Mouse (Mus musculus): ENCODE results near the gene Unc5a. TPM values are rescaled to one million over a fixed set of nuclear protein-coding genes. Genes with fewer than 3 reads are reported as not detected.

Unc5a gene
- total RNA-seq, 4 experiments from 2014 or later, result 86.2 to 95.5 (median 94.0) TPM

DNA sequence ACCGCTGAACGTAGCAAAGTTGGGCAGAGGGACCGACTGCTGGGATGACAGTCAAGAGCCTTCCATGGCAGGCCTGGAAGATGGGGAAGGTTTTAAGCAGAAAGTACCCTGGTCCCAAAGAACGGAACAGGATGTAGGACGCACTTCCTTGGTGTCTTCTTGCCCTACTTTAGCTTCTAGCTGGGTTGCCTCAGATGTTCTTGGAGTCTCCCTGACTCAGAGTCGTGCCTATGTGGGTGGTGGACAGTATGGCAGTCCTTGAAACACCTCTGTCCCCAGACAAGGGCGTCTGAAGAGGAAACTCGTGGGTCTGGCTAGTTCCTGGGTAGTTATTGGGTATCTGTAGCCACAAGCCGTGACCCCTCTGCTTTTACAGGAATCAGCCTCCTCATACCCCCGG is 52.9 kb downstream of the Unc5a start:
- DNase-seq (ENCODE audit: low spot score in 2 of 2), result peak in 1 of 2 experiments; percentile 57

GRCm38 (mm10) chr13:55004646-55005045 is 55.4 kb downstream of the Unc5a start:
- DNase-seq (ENCODE audit: low spot score in 2 of 2), result no peak

GRCm38 (mm10) chr13:55005691-55006414 is 56.6 kb downstream of the Unc5a start:
- DNase-seq (ENCODE audit: low spot score in 2 of 2), result no peak

DNA sequence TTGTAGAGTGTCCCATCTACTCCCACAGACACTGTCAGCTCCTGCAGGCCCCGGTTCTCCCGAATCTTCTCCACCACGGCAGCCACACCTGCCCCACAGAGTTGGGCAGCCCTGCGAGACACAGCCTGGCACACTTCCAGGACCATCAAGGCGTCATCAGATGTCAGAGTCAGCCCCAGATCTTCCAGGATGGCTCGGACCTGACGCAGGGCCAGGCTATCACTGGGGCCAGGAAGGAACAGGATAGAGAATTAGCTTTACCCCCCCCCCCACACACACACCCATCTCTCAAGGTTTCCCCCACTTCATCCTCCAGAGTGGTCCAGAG is 57.2 kb downstream of the Unc5a start:
- no peak for DNase-seq (ENCODE audit: low spot score in 2 of 2)

- no peak for DNase-seq (ENCODE audit: low spot score in 2 of 2)
Measured at GRCm38 (mm10) chr13:55008589-55008988, 59.4 kb downstream of the Unc5a start.

DNA sequence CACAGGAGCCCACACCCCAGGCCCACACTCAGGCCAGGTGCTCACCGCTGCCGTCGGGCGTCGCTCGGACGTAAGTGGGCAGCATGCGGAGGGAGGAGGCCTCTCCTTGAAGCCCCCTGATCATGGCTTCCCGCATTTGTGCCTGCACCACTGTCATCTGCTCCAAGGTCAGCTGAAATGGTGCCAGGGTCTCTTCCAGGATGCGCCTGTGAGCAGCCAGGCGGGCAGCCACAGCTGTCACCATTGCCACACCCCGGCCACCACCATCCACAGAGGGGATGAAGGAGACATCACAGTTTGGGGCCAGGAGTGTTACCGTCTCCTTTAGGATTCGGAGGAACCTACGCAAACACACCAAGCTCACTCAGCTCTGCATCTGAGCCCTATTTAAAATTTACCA is 61.9 kb downstream of the Unc5a start:
- no peak for DNase-seq (ENCODE audit: low spot score in 2 of 2)

DNA sequence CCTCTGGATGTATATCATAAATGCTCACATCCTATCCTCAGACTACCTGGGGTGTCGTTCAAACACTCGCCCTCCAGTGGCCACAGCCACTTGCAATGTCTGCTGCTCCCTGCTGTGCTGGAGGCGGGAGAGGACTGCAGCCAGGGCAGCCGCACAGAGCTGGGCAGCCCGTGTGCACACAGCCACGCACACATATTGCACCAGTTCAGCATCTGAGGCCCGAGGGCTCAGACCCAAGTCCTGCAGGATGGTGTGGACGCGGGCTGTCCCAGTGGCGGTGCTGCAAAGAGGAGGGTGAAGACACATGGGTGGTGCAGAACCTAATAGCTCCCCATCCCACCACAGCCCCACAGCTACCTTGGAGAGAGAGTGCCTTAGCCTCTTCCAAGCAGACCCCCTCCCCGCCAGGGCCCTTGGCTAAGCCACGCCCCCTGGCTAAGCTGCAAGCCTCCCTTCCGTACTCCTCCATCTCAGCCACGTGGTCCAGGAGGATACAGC is 62.8 kb downstream of the Unc5a start:
- no peak for DNase-seq (ENCODE audit: low spot score in 2 of 2)

GRCm38 (mm10) chr13:55013702-55014344 is 64.6 kb downstream of the Unc5a start:
- DNase-seq (ENCODE audit: low spot score in 2 of 2), result no peak

- no peak for DNase-seq (ENCODE audit: low spot score in 2 of 2)
Measured at GRCm38 (mm10) chr13:55014451-55014850, 65.2 kb downstream of the Unc5a start.

DNA sequence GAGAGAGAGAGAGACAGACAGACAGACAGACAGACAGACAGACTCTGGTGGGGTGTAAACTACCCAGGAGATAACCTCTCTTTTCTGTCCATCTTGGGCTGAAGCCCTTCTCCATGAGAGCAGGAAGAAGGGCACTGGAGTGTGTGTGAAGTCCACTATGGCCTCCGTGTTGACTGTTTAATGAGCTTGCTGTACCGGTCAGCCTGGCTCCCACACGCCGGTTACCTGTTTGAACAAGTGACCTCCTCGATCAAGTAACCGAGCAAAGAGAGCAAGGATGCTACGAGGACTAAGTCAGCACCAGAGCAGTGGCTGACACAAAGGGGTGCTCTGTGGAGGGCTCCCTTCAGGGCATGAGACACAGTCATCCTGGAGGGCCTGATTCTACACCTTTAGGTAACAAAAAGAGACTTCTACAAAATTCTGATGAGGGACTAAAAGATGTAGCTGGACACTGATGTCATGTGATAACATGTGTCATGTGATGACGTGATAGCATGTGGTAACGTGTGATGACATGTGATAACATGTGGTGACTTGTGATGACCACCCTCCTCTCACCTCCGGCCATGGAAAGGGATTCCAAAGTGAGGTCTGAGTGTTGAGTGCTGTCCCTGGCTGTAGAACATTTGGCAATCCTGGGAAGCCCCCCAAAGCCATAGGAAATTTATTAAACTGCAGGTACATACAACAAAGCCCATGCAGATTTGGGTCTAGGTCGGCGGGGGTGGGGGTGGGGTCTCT is 68.1 kb downstream of the Unc5a start:
- DNase-seq (ENCODE audit: low spot score in 2 of 2), result no peak

DNA sequence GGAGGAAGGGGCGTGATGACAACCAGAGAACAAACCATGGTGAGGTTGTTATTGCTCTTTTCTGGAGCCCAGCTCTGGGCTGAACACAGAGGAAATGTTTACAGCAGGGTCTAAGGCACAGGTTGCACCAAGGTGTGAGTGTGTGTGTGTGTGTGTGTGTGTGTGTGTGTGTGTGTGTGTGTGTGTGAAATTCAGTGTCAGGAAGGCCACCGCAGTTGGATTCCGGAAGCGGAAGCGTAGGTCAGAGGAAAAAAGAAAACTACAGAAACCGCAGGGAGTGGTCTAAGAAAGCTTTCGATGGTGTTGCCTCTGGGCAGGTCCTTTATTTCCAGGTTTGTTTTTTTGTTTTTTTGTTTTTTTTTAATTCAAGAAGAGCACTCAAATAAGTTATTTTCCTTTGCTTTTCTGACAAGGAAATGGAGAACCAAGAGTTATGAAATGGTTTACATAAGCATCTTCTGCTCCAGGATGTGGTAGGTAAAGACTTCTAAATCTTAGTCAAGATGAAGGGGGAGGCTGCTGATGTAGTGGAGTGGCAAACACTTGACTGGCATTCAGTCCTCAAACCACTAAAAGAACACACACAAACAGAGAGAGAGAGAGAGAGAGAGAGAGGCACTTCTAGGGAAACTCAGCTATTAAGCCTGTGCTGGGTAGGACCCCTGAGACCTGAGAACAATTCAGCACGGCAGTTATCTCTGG is 68.8 kb downstream of the Unc5a start:
- DNase-seq (ENCODE audit: low spot score in 2 of 2), result no peak

DNA sequence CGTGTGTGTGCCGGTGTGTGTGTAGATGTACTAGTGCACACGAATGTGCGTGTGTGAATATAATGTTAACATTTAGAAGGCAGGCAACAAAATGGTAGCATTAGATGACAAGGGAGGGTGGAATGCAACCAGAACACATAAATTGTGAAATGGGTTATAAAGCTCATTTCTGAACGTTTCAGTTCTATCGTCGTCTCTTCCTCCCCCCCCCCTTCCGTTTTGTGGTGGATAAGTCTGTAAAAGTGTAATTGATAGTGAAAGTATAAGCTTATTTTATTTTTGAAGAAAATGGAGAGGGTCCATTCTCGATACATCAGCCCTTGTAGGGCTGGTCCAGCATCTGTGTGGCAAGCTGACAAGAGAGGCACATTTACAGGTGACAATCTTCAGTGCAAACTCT is 69.5 kb downstream of the Unc5a start:
- DNase-seq (ENCODE audit: low spot score in 2 of 2), result no peak

DNA sequence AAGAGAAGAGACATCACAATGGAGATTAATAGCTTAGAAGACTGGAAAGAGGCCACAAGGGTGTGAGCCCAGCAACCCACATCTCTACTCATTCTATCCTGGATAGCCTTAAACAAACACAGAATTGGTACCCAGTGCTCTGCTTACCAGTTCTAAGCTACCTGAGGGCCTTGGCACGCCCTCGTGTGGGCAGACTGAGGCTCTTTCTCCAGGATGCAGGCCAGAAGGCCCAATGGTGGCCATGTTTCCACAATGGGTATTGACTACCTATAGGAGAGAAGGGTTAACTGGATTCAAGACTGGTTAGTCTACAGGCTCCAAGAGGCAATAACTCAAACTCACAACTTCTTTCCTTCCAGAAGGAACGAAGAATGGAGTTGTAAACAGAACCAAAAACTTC is 70.0 kb downstream of the Unc5a start:
- no peak for DNase-seq (ENCODE audit: low spot score in 2 of 2)

GRCm38 (mm10) chr13:55020051-55020450 is 70.8 kb downstream of the Unc5a start:
- DNase-seq (ENCODE audit: low spot score in 2 of 2), result no peak

DNA sequence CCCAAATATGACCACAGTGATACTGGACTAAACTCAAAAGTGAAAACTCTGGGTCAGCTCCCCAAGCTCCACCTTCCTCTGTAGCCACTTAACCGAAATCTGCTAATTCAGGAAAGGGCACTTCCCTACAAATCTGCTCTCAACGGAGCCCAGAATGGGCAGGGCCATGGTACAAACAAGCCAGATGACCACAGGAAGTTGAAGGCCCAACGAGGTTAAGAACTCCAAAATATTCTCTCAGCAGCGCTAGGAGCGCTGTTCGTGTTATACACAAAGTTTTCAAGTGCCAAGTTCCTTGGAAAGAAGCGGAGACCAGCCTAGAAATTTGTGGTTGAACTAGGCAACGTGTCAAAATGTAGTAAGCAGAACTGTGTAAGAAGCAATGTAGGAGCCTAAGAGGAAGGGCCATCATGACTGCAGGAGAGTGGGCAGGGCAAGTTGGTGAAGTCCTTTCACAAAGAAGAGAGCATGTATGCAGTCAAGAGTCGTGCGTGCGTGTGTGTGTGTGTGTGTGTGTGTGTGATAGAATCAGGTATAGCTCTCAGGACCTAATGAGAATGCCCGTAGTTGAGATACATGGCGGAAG is 72.1 kb downstream of the Unc5a start, which contains the start of gene Hk3:
Gene Hk3 (minus strand): TSS at position 192 of the 586 bp plus-strand sequence.
- no peak for DNase-seq (ENCODE audit: low spot score in 2 of 2)

DNA sequence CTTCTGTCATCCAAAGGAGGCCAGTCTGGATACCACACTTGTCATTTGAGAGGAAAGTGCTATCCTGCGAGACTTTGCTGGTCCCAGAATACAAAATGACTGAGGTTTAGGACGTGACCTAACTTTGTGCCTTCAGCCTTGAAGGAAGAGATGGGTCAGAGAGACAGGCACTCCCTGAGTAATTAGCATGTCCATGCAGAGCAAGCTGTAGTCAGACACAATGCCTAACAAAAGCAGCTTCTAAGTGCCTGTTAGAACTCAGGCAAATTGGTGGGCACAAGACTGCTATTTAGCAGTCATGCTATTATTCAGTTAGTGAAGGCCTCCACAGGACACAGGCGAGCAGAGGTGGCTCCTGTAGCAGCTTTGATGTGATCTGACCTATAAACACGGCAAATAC is 73.0 kb downstream of the Unc5a start:
- DNase-seq (ENCODE audit: low spot score in 2 of 2), result no peak

- no peak for DNase-seq (ENCODE audit: low spot score in 2 of 2)
Measured at GRCm38 (mm10) chr13:55022715-55023114, 73.5 kb downstream of the Unc5a start.

DNA sequence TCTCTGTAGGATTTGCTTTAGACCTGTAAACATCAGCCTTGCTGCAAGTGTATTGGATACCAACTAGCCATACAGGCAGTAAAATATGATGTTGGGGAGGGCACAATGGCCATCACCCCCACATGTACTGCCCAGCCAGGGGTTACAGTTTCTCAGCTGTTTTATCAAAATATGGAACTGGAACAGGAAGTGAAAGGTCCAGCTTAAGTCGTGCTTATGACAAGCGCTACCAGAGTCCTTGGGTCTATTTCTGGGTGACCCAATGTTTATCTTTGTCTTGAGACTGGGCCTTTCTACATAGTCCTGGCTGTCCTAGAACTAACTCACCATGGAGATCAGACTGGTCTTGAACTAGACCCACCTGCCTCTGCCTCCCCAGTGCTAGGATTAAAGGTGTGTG is 75.0 kb downstream of the Unc5a start:
- no peak for DNase-seq (ENCODE audit: low spot score in 2 of 2)

GRCm38 (mm10) chr13:55040016-55040415 is 90.8 kb downstream of the Unc5a start:
- DNase-seq (ENCODE audit: low spot score in 2 of 2), result no peak

- DNase-seq (ENCODE audit: low spot score in 2 of 2), result no peak
Measured at GRCm38 (mm10) chr13:55047706-55048105, 98.5 kb downstream of the Unc5a start.

Data from left cerebral cortex, adult 8-10 months (tissue).